Mouse (Mus musculus): ENCODE measurements around the gene Kif2c.
"Not testable (repeated sequence)": the region's sequence is repeated elsewhere in the genome, so short reads cannot be mapped to it uniquely, and the experiment has no call there.

Gene Kif2c

GRCm38 (mm10) chr4:117189382-117189855 lies 7.0 kb upstream of the Kif2c start:
- DNase-seq (ENCODE audit: low spot score in 2 of 2): peak; percentile 76 to 85

- no peak for DNase-seq (ENCODE audit: low spot score in 2 of 2)
These were observed 6.5 kb upstream of the Kif2c start for GRCm38 (mm10) chr4:117188969-117189368.

- not testable (repeated sequence) for DNase-seq (ENCODE audit: low spot score in 2 of 2)
These were observed 289 bp upstream of the Kif2c start for GRCm38 (mm10) chr4:117182759-117183096.

GRCm38 (mm10) chr4:117169936-117170335 lies 12.5 kb downstream of the Kif2c start:
- no peak for DNase-seq (ENCODE audit: low spot score in 2 of 2)

- DNase-seq (ENCODE audit: low spot score in 2 of 2): no peak
These were observed 21.3 kb downstream of the Kif2c start for GRCm38 (mm10) chr4:117161183-117161582.

GRCm38 (mm10) chr4:117159666-117160065 lies 22.8 kb downstream of the Kif2c start:
- no peak for DNase-seq (ENCODE audit: low spot score in 2 of 2)

GRCm38 (mm10) chr4:117156372-117156771 lies 26.1 kb downstream of the Kif2c start:
- no peak for DNase-seq (ENCODE audit: low spot score in 2 of 2)

GRCm38 (mm10) chr4:117155792-117156355 lies 26.6 kb downstream of the Kif2c start, which contains the start of gene Rps8:
Gene Rps8, minus strand, starts transcription at chr4:117156243.
- DNase-seq (ENCODE audit: low spot score in 2 of 2): peak; percentile 67 to 72

- DNase-seq (ENCODE audit: low spot score in 2 of 2): no peak
These were observed 27.2 kb downstream of the Kif2c start for GRCm38 (mm10) chr4:117155020-117155791.

GRCm38 (mm10) chr4:117152714-117153113 lies 29.7 kb downstream of the Kif2c start:
- no peak for DNase-seq (ENCODE audit: low spot score in 2 of 2)

GRCm38 (mm10) chr4:117151416-117151815 lies 31.0 kb downstream of the Kif2c start:
- DNase-seq (ENCODE audit: low spot score in 2 of 2): no peak

GRCm38 (mm10) chr4:117150212-117150733 lies 32.2 kb downstream of the Kif2c start:
- DNase-seq (ENCODE audit: low spot score in 2 of 2): no peak

- DNase-seq (ENCODE audit: low spot score in 2 of 2): no peak
These were observed 32.9 kb downstream of the Kif2c start for GRCm38 (mm10) chr4:117149291-117150211.

GRCm38 (mm10) chr4:117148815-117149214 lies 33.6 kb downstream of the Kif2c start:
- DNase-seq (ENCODE audit: low spot score in 2 of 2): no peak

- no peak for DNase-seq (ENCODE audit: low spot score in 2 of 2)
These were observed 34.3 kb downstream of the Kif2c start for GRCm38 (mm10) chr4:117148047-117148713.

- DNase-seq (ENCODE audit: low spot score in 2 of 2): peak; percentile 79 to 93
These were observed 36.3 kb downstream of the Kif2c start for GRCm38 (mm10) chr4:117146176-117146575.

GRCm38 (mm10) chr4:117145248-117145647 lies 37.2 kb downstream of the Kif2c start:
- no peak for DNase-seq (ENCODE audit: low spot score in 2 of 2)

GRCm38 (mm10) chr4:117143023-117143422 lies 39.4 kb downstream of the Kif2c start:
- no peak for DNase-seq (ENCODE audit: low spot score in 2 of 2)

- DNase-seq (ENCODE audit: low spot score in 2 of 2): no peak
These were observed 41.8 kb downstream of the Kif2c start for GRCm38 (mm10) chr4:117140613-117141012.

- DNase-seq (ENCODE audit: low spot score in 2 of 2): no peak
These were observed 43.2 kb downstream of the Kif2c start for GRCm38 (mm10) chr4:117139217-117139612.

Data from spleen, postnatal 14 days (tissue).